Mouse (Mus musculus) heart, postnatal 0 days (tissue): ENCODE data around the gene Sox15. TPM values are rescaled to one million over a fixed set of nuclear protein-coding genes. Genes with fewer than 3 reads are reported as not detected.

Experiments
- ATAC-seq: fragments of 200-750 bp; cut with Nextera tagmentation; 2 replicates; pipeline ENCODE4 v1.8.0; 2017; ENCODE audit warnings: low read depth, moderate number of reproducible peaks, moderate library complexity; ENCODE audit not compliant: insufficient read depth
- DNase-seq: peaks from one replicate; pipeline ENCODE4 v3.0.0-alpha.2; 2016; ENCODE audit warnings: low spot score
- H3K27ac ChIP-seq: fragments of 300-500 bp; sonication (generic); 2 replicates; pipeline ENCODE4 v1.5.1; 2014; ENCODE audit warnings: low read depth, mild to moderate bottlenecking
- H3K27me3 ChIP-seq: fragments of 300-500 bp; sonication (generic); 2 replicates; pipeline ENCODE4 v1.6.1; 2014; ENCODE audit warnings: low read length, mixed read lengths; ENCODE audit not compliant: control insufficient read depth, insufficient read depth
- H3K36me3 ChIP-seq: fragments of 300-500 bp; sonication (generic); replicated peaks from 2 replicates; pipeline ENCODE4 v1.6.1; 2014; ENCODE audit warnings: low read length, mixed read lengths; ENCODE audit not compliant: control insufficient read depth, insufficient read depth
- H3K4me1 ChIP-seq: fragments of 300-500 bp; sonication (generic); 2 replicates; pipeline ENCODE4 v1.6.1; 2014; ENCODE audit warnings: antibody characterized with exemption; ENCODE audit not compliant: control insufficient read depth, insufficient read depth
- H3K4me2 ChIP-seq: fragments of 300-500 bp; sonication (generic); 2 replicates; pipeline ENCODE4 v1.6.1; 2014; ENCODE audit warnings: low read depth, mild to moderate bottlenecking, low read length, moderate library complexity
- H3K4me3 ChIP-seq: fragments of 300-500 bp; sonication (generic); 2 replicates; pipeline ENCODE4 v1.5.1; 2014; ENCODE audit warnings: low read depth, low read length
- H3K9ac ChIP-seq: fragments of 300-500 bp; sonication (generic); replicated peaks from 2 replicates; pipeline ENCODE4 v1.6.1; 2014; ENCODE audit warnings: low read depth, low read length, mixed read lengths
- H3K9me3 ChIP-seq: fragments of 300-500 bp; sonication (generic); replicated peaks from 2 replicates; pipeline ENCODE4 v1.6.1; 2016; ENCODE audit warnings: low read length; ENCODE audit not compliant: control insufficient read depth
- CTCF ChIP-seq: IDR thresholded peaks from 2 replicates; pipeline ENCODE4 v1.5.1; 2016; ENCODE audit warnings: antibody characterized with exemption, control low read depth, low read depth
- EP300 ChIP-seq: IDR thresholded peaks from 2 replicates; pipeline ENCODE4 v1.6.1; 2016; ENCODE audit warnings: antibody characterized with exemption, low read depth
- WGBS: fragments of 180-500 bp; shearing (Covaris S2); extraction: QIAGEN DNeasy Blood & Tissue Kit; methylation state at CpG from one replicate; pipeline ENCODE4 v1.1.7; 2014; 5-methylcytosine and 5-hydroxymethylcytosine counted together
- microRNA counts: library from miRNA; unstranded; fragments of <30 nt; microRNA quantifications from one replicate; lab custom pipeline; 2015
- microRNA-seq: library from miRNA; unstranded; fragments of <30 nt; microRNA quantifications from one replicate; pipeline ENCODE4, GENCODE M21; 2016
- polyA plus RNA-seq: library from polyadenylated mRNA; unstranded; fragments of >200 nt; fragmentation: Nextera tagmentation; extraction: Ambion mirVana; gene quantifications from 2 replicates; pipeline ENCODE4 v1.2.1, GENCODE M21; 2015
- total RNA-seq: library from RNA; depleted of rRNA; stranded (reverse); fragments of >200 nt; gene quantifications from 2 replicates; pipeline ENCODE4 v1.2.3, GENCODE M21; 2014; ENCODE audit warnings: low replicate concordance; rRNA removed

Sox15 gene
- total and polyA plus RNA-seq, 2 experiments from 2014 or later, result not detected

- Histone ChIP-seq H3K36me3 (no peaks in the 10 kb centered on the region), H3K9me3 (no peaks in the 10 kb centered on the region), H3K9ac (no peak overlapping the region), H3K4me2 (no peak overlapping the region), H3K27me3 (no peaks in the 10 kb centered on the region), H3K27ac (no peak overlapping the region), H3K4me3 (no peak overlapping the region), H3K4me1 (peaks cover 15% of the 10 kb centered on the region; the same call in 1 of the 2 replicates)
- no peak for DNase-seq
- ATAC-seq, result no peak
- TF ChIP-seq CTCF, result no peak
- TF ChIP-seq EP300, result no peak
- 56% methylated on average over 8 of the region's 8 CpGs for WGBS
Measured at GRCm38 (mm10) chr11:69703814-69704612, 48.9 kb downstream of the Sox15 start.

DNA sequence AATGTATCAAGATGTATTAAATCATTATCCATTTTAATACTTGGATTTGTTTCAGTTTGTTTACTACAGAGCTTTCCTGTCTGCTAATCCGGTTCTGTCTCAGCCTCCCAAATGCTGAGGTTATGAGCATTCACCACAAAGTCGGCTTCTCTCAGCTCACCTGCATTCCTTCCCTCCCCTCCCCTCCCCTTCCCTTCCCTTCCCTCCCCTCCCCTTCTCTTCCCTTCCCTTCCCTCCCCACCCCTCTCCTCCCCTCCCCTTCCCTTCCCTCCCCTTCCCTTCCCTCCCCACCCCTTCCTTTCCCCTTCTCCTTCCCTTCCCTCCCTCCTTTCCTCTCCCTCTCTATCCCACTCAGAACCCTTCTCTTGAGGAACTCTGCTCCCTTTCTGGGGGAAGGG is 49.5 kb downstream of the Sox15 start:
- no peak for DNase-seq
- Histone ChIP-seq H3K9me3 (no peaks in the 10 kb centered on the region), H3K36me3 (no peaks in the 10 kb centered on the region), H3K27me3 (no peaks in the 10 kb centered on the region), H3K4me3 (no peak overlapping the region), H3K27ac (no peak overlapping the region), H3K9ac (no peak overlapping the region), H3K4me2 (no peak overlapping the region), H3K4me1 (peaks cover 13% of the 10 kb centered on the region; the same call in 1 of the 2 replicates)
- 36% methylated on average over 2 of the region's 2 CpGs for WGBS
- no peak for ATAC-seq
- TF ChIP-seq EP300 (no peak), CTCF (no peak)

MicroRNAs within 50 kb of the gene (microRNA counts, 519-probe panel; counts per million panel counts)
- microRNA mmu-miR-1934 (lab: Ali Mortazavi, UCI) (not detected), microRNA mmu-miR-467f (lab: Ali Mortazavi, UCI) (3,463 counts per million, percentile 40 among the panel's probes with 10 or more counts)

Small RNAs within 50 kb of the gene (microRNA-seq; reads per million reads assigned to microRNA genes)
- gene Mir1934, result 2.0 reads per million, percentile 5 among the genes with 10 or more reads in this experiment
- not detected for gene Mir467f

Other genes starting within 250 kb of the Sox15 start
Only the 30 nearest of the 34 such genes appear.
- gene Dnah2, start 106.2 kb upstream of the Sox15 start, total RNA-seq, result not detected in 2 replicates
- 0.03 and 0.30 TPM in 2 replicates for gene Dnah2, start 106.2 kb upstream of the Sox15 start, polyA plus RNA-seq
- 70.1 and 79.5 TPM in 2 replicates for gene Efnb3, start 95.1 kb upstream of the Sox15 start, total RNA-seq
- gene Efnb3, start 95.1 kb upstream of the Sox15 start, polyA plus RNA-seq, result 69.4 and 75.6 TPM in 2 replicates
- 12.4 and 18.7 TPM in 2 replicates for gene Wrap53, start 75.1 kb upstream of the Sox15 start, total RNA-seq
- 6.7 and 7.8 TPM in 2 replicates for gene Wrap53, start 75.1 kb upstream of the Sox15 start, polyA plus RNA-seq
- gene Trp53, start 75.0 kb upstream of the Sox15 start, total RNA-seq, result 33.6 and 35.9 TPM in 2 replicates
- gene Trp53, start 75.0 kb upstream of the Sox15 start, polyA plus RNA-seq, result 31.5 and 32.6 TPM in 2 replicates
- gene Atp1b2, start 49.4 kb upstream of the Sox15 start, total RNA-seq, result 23.7 and 24.7 TPM in 2 replicates
- gene Atp1b2, start 49.4 kb upstream of the Sox15 start, polyA plus RNA-seq, result 15.1 and 16.8 TPM in 2 replicates
- not detected in 2 replicates for gene Shbg, start 37.4 kb upstream of the Sox15 start, total RNA-seq
- 0.08 TPM in 1 of 2 replicates, not detected in the other for gene Shbg, start 37.4 kb upstream of the Sox15 start, polyA plus RNA-seq
- gene Sat2, start 33.3 kb upstream of the Sox15 start, total RNA-seq, result 7.3 TPM in 1 of 2 replicates, not detected in the other
- gene Sat2, start 33.3 kb upstream of the Sox15 start, polyA plus RNA-seq, result 17.8 and 18.8 TPM in 2 replicates
- 64.7 and 102 TPM in 2 replicates for gene Fxr2, start 22.3 kb upstream of the Sox15 start, total RNA-seq
- 15.8 and 17.7 TPM in 2 replicates for gene Fxr2, start 22.3 kb upstream of the Sox15 start, polyA plus RNA-seq
- 123 and 137 TPM in 2 replicates for gene Mpdu1, start 7.3 kb downstream of the Sox15 start, total RNA-seq
- gene Mpdu1, start 7.3 kb downstream of the Sox15 start, polyA plus RNA-seq, result 30.0 and 33.0 TPM in 2 replicates
- gene Cd68, start 10.8 kb downstream of the Sox15 start, total RNA-seq, result 2.6 and 6.9 TPM in 2 replicates
- 6.1 and 8.5 TPM in 2 replicates for gene Cd68, start 10.8 kb downstream of the Sox15 start, polyA plus RNA-seq
- gene Eif4a1, start 17.1 kb downstream of the Sox15 start, total RNA-seq, result 573 and 656 TPM in 2 replicates
- 261 and 289 TPM in 2 replicates for gene Eif4a1, start 17.1 kb downstream of the Sox15 start, polyA plus RNA-seq
- 39.7 and 92.3 TPM in 2 replicates for gene Senp3, start 26.8 kb downstream of the Sox15 start, total RNA-seq
- 27.4 and 32.6 TPM in 2 replicates for gene Senp3, start 26.8 kb downstream of the Sox15 start, polyA plus RNA-seq
- gene Tnfsf13, start 30.5 kb downstream of the Sox15 start, total RNA-seq, result 0.81 TPM in 1 of 2 replicates, not detected in the other
- gene Tnfsf13, start 30.5 kb downstream of the Sox15 start, polyA plus RNA-seq, result 0.57 and 0.89 TPM in 2 replicates
- 8.5 and 9.3 TPM in 2 replicates for gene Tnfsf12, start 40.5 kb downstream of the Sox15 start, total RNA-seq
- 5.3 and 5.5 TPM in 2 replicates for gene Tnfsf12, start 40.5 kb downstream of the Sox15 start, polyA plus RNA-seq
- 0.65 and 1.8 TPM in 2 replicates for gene Tnfsfm13, start 40.8 kb downstream of the Sox15 start, total RNA-seq
- 2.8 and 3.0 TPM in 2 replicates for gene Tnfsfm13, start 40.8 kb downstream of the Sox15 start, polyA plus RNA-seq
- gene Polr2a, start 103.3 kb downstream of the Sox15 start, total RNA-seq, result 13.4 and 15.6 TPM in 2 replicates
- gene Polr2a, start 103.3 kb downstream of the Sox15 start, polyA plus RNA-seq, result 6.2 and 6.6 TPM in 2 replicates
- gene Slc35g3, start 106.7 kb downstream of the Sox15 start, total RNA-seq, result not detected in 2 replicates
- gene Slc35g3, start 106.7 kb downstream of the Sox15 start, polyA plus RNA-seq, result 0.18 TPM in 1 of 2 replicates, not detected in the other
- 21.2 and 28.7 TPM in 2 replicates for gene Zbtb4, start 110.6 kb downstream of the Sox15 start, total RNA-seq
- gene Zbtb4, start 110.6 kb downstream of the Sox15 start, polyA plus RNA-seq, result 2.6 and 2.9 TPM in 2 replicates
- gene Chrnb1, start 140.6 kb downstream of the Sox15 start, total RNA-seq, result 2.5 and 11.2 TPM in 2 replicates
- gene Chrnb1, start 140.6 kb downstream of the Sox15 start, polyA plus RNA-seq, result 2.7 and 3.1 TPM in 2 replicates
- 5.3 and 5.7 TPM in 2 replicates for gene Fgf11, start 146.5 kb downstream of the Sox15 start, total RNA-seq
- 0.75 and 1.0 TPM in 2 replicates for gene Fgf11, start 146.5 kb downstream of the Sox15 start, polyA plus RNA-seq
- gene Tmem102, start 150.3 kb downstream of the Sox15 start, total RNA-seq, result 0.43 and 2.7 TPM in 2 replicates
- gene Tmem102, start 150.3 kb downstream of the Sox15 start, polyA plus RNA-seq, result 2.6 TPM in 2 replicates
- gene Gm39566, start 160.0 kb downstream of the Sox15 start, total RNA-seq, result not detected in 2 replicates
- not detected in 2 replicates for gene Gm39566, start 160.0 kb downstream of the Sox15 start, polyA plus RNA-seq
- gene Spem2, start 163.2 kb downstream of the Sox15 start, total RNA-seq, result not detected in 2 replicates
- not detected in 2 replicates for gene Spem2, start 163.2 kb downstream of the Sox15 start, polyA plus RNA-seq
- not detected in 2 replicates for gene Spem1, start 166.9 kb downstream of the Sox15 start, total RNA-seq
- not detected in 2 replicates for gene Spem1, start 166.9 kb downstream of the Sox15 start, polyA plus RNA-seq
- gene Nlgn2, start 182.5 kb downstream of the Sox15 start, total RNA-seq, result 4.5 and 10.1 TPM in 2 replicates
- 0.89 TPM in 2 replicates for gene Nlgn2, start 182.5 kb downstream of the Sox15 start, polyA plus RNA-seq
- gene Tmem256, start 183.2 kb downstream of the Sox15 start, total RNA-seq, result 78.5 and 169 TPM in 2 replicates
- gene Tmem256, start 183.2 kb downstream of the Sox15 start, polyA plus RNA-seq, result 411 and 424 TPM in 2 replicates
- gene Plscr3, start 191.1 kb downstream of the Sox15 start, total RNA-seq, result 50.9 and 64.0 TPM in 2 replicates
- 60.5 and 62.3 TPM in 2 replicates for gene Plscr3, start 191.1 kb downstream of the Sox15 start, polyA plus RNA-seq
- gene Tnk1, start 203.4 kb downstream of the Sox15 start, total RNA-seq, result 0.50 TPM in 1 of 2 replicates, not detected in the other
- gene Tnk1, start 203.4 kb downstream of the Sox15 start, polyA plus RNA-seq, result not detected in 2 replicates
- not detected in 2 replicates for gene Tmem95, start 222.7 kb downstream of the Sox15 start, total RNA-seq
- gene Tmem95, start 222.7 kb downstream of the Sox15 start, polyA plus RNA-seq, result not detected in 2 replicates
- 2.3 and 9.4 TPM in 2 replicates for gene Kctd11, start 226.1 kb downstream of the Sox15 start, total RNA-seq
- 1.9 and 2.3 TPM in 2 replicates for gene Kctd11, start 226.1 kb downstream of the Sox15 start, polyA plus RNA-seq